Mouse (Mus musculus): ENCODE results near the gene G6pc3. TPM values are rescaled to one million over a fixed set of nuclear protein-coding genes. Genes with fewer than 3 reads are reported as not detected.
A peak's percentile ranks its signal among the peaks of the same experiment; 100 is the strongest.

Gene G6pc3
- total RNA-seq, 1 experiment = 14.2 TPM

DNA sequence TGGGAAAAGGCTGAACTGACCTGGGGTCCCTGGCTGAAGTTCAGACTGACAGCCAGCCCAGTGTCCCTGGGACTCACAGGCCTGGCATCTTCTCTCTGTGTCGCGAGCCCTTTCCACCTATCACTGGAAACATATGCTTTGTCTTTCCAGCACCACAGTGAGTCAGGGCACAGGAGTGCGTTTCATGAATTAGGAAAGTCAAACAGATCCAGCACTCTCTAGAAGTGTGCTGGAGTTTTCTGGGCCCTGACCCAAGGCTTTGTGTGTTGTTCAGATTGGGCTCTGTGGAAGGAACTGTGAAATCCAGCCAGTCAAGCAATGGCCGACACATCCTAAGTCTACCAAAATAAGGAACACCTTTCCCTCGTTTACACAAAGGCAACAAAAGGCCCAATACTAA, 35.8 kb downstream of the G6pc3 start:
- Histone ChIP-seq H3K27ac (ENCODE audit: insufficient read depth, low read depth, low read length, poor library complexity, severe bottlenecking) (no peak overlapping the region), H3K36me3 (ENCODE audit: control insufficient read depth, insufficient read depth, low read length, poor library complexity, severe bottlenecking) (peaks cover 4% of the 10 kb centered on the region; the same call in 1 of the 2 replicates), H3K9ac (ENCODE audit: insufficient read depth, low read depth, low read length, poor library complexity, severe bottlenecking) (no peak overlapping the region), H3K4me1 (ENCODE audit: control insufficient read depth in 2 of 2, insufficient read depth in 2 of 2, low read length in 2 of 2, poor library complexity in 1 of 2) (peaks cover 11 to 57% of the 10 kb centered on the region in 2 experiments; a peak in 3 of 4 replicates), H3K9me3 (ENCODE audit: control insufficient read depth, insufficient read depth, low read depth, low read length) (no peaks in the 10 kb centered on the region), H3K4me3 (ENCODE audit: insufficient read depth in 1 of 2, low read depth in 1 of 2, low read length in 2 of 2, poor library complexity in 1 of 2, severe bottlenecking in 1 of 2) (no peak overlapping the region)
- in situ Hi-C loops (cut with MboI; ENCODE audit: low sequenced_read_pairs in 2 of 2, unreplicated experiment in 2 of 2) = no loop called here
- TF ChIP-seq ZC3H11A (IDR thresholded peaks at IDR 0.05; ENCODE audit: borderline replicate concordance, low read depth, low read length) (no peak), MAFK (IDR thresholded peaks at IDR 0.05; ENCODE audit: insufficient read depth, low read depth, low read length) (no peak), ZNF384 (IDR thresholded peaks at IDR 0.05; ENCODE audit: low read depth, low read length) (no peak), HCFC1 (IDR thresholded peaks at IDR 0.05; ENCODE audit: borderline replicate concordance, insufficient read depth, low read length) (no peak), CHD2 (IDR thresholded peaks at IDR 0.05; ENCODE audit: low read depth, low read length) (no peak)
- no peak for DNase-seq (ENCODE audit: low read depth, low spot score)

- Histone ChIP-seq H3K9me3 (ENCODE audit: control insufficient read depth, insufficient read depth, low read depth, low read length) (no peaks in the 10 kb centered on the region), H3K4me3 (ENCODE audit: insufficient read depth in 1 of 2, low read depth in 1 of 2, low read length in 2 of 2, poor library complexity in 1 of 2, severe bottlenecking in 1 of 2) (no peak overlapping the region), H3K4me1 (ENCODE audit: control insufficient read depth in 2 of 2, insufficient read depth in 2 of 2, low read length in 2 of 2, poor library complexity in 1 of 2) (peaks cover 13 to 57% of the 10 kb centered on the region in 2 experiments; a peak in 3 of 4 replicates), H3K9ac (ENCODE audit: insufficient read depth, low read depth, low read length, poor library complexity, severe bottlenecking) (no peak overlapping the region), H3K36me3 (ENCODE audit: control insufficient read depth, insufficient read depth, low read length, poor library complexity, severe bottlenecking) (peaks cover 4% of the 10 kb centered on the region; the same call in 1 of the 2 replicates), H3K27ac (ENCODE audit: insufficient read depth, low read depth, low read length, poor library complexity, severe bottlenecking) (no peak overlapping the region)
- TF ChIP-seq HCFC1 (IDR thresholded peaks at IDR 0.05; ENCODE audit: borderline replicate concordance, insufficient read depth, low read length) = no peak
- no peak for TF ChIP-seq ZC3H11A (IDR thresholded peaks at IDR 0.05; ENCODE audit: borderline replicate concordance, low read depth, low read length)
- TF ChIP-seq CHD2 (IDR thresholded peaks at IDR 0.05; ENCODE audit: low read depth, low read length) = no peak
- in situ Hi-C loops (cut with MboI; ENCODE audit: low sequenced_read_pairs in 2 of 2, unreplicated experiment in 2 of 2) = no loop called here
- no peak for DNase-seq (ENCODE audit: low read depth, low spot score)
Observed at GRCm38 (mm10) chr11:102226067-102226978, 36.9 kb downstream of the G6pc3 start.

DNA sequence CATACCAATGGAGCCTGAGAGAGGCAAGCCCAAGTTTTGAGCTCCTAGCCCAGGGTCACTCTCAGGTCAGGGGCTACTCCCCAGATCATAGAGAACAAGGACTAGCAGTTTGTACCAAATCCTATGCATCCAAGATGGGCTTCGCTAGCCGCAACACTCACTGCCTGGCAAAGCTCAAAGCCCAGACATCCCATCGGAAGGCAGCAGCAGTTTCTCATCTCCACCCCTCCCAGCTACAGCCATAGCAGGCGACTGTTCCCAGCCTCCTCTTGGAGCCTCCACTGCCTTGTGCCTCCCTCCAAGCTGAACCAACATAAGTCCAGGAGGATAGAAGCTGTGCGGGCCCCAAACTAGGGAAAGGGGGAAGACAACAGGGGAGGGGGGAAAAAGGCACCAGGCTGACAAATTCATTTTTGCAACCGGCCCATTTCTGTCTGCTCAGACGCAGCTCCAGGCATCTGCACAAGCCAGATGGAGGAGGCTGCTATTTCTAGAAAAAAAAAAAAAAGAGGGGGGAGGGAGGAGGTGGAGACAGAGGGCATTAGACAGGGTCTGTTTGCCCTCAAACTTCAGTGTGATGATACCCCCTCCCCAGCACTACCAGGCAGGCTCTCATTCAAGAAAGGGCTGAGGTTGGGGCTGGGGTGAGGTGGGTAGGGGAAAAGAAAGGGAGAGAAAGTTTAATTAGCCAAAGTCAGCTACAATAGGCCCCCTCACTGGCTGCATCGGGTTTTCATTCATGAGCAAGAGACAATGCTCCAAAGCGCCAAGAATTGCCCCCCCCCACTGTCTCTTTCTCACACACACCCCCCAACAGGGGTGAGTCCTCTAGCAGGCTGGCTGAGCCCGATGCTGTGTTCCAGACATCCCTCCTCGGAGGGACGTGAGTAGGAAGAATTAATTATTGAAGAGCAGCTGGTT, 38.1 kb downstream of the G6pc3 start:
- Histone ChIP-seq H3K4me3 (ENCODE audit: insufficient read depth in 1 of 2, low read depth in 1 of 2, low read length in 2 of 2, poor library complexity in 1 of 2, severe bottlenecking in 1 of 2) (no peak overlapping the region), H3K36me3 (ENCODE audit: control insufficient read depth, insufficient read depth, low read length, poor library complexity, severe bottlenecking) (peaks cover 4% of the 10 kb centered on the region; the same call in 1 of the 2 replicates), H3K9me3 (ENCODE audit: control insufficient read depth, insufficient read depth, low read depth, low read length) (no peaks in the 10 kb centered on the region), H3K4me1 (ENCODE audit: control insufficient read depth in 2 of 2, insufficient read depth in 2 of 2, low read length in 2 of 2, poor library complexity in 1 of 2) (peaks cover 13 to 54% of the 10 kb centered on the region in 2 experiments; a peak in 3 of 4 replicates), H3K9ac (ENCODE audit: insufficient read depth, low read depth, low read length, poor library complexity, severe bottlenecking) (no peak overlapping the region), H3K27ac (ENCODE audit: insufficient read depth, low read depth, low read length, poor library complexity, severe bottlenecking) (no peak overlapping the region)
- in situ Hi-C loops (cut with MboI; ENCODE audit: low sequenced_read_pairs in 2 of 2, unreplicated experiment in 2 of 2) = no loop called here
- TF ChIP-seq ZNF384 (IDR thresholded peaks at IDR 0.05; ENCODE audit: low read depth, low read length) (0 out of 2 replicates have a peak, but pooled peaks have one; percentile 49), MAFK (IDR thresholded peaks at IDR 0.05; ENCODE audit: insufficient read depth, low read depth, low read length) (no peak)
- no peak for DNase-seq (ENCODE audit: low read depth, low spot score)

DNA sequence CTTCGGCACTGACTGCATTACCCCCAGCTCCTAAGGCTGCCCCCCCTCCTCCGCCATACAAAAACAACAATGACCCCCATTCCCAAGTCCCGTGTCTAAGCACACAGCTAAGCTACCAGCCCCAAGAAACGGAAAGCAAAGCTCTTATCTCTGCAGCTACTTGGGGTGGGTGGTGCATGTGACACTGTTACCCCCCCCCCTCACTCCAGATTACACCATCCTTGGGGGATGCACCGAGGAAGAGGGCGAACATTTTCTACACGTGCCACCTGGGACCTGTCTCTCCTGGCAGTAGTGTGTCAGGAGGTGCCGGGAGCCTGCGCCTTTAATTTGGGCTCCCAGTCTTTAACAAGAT, 38.7 kb downstream of the G6pc3 start:
- H3K27ac ChIP-seq (ENCODE audit: insufficient read depth, low read depth, low read length, poor library complexity, severe bottlenecking) = no peak overlapping the region
- H3K4me3 ChIP-seq (ENCODE audit: insufficient read depth in 1 of 2, low read depth in 1 of 2, low read length in 2 of 2, poor library complexity in 1 of 2, severe bottlenecking in 1 of 2) = no peak overlapping the region
- no peaks in the 10 kb centered on the region for H3K36me3 ChIP-seq (ENCODE audit: control insufficient read depth, insufficient read depth, low read length, poor library complexity, severe bottlenecking)
- in situ Hi-C loops (cut with MboI; ENCODE audit: low sequenced_read_pairs in 2 of 2, unreplicated experiment in 2 of 2) = no loop called here
- peaks cover 13 to 51% of the 10 kb centered on the region in 2 experiments; a peak in 3 of 4 replicates for H3K4me1 ChIP-seq (ENCODE audit: control insufficient read depth in 2 of 2, insufficient read depth in 2 of 2, low read length in 2 of 2, poor library complexity in 1 of 2)
- TF ChIP-seq CHD2 (IDR thresholded peaks at IDR 0.05; ENCODE audit: low read depth, low read length) (no peak), ZC3H11A (IDR thresholded peaks at IDR 0.05; ENCODE audit: borderline replicate concordance, low read depth, low read length) (no peak), HCFC1 (IDR thresholded peaks at IDR 0.05; ENCODE audit: borderline replicate concordance, insufficient read depth, low read length) (no peak), MAFK (IDR thresholded peaks at IDR 0.05; ENCODE audit: insufficient read depth, low read depth, low read length) (no peak), ZNF384 (IDR thresholded peaks at IDR 0.05; ENCODE audit: low read depth, low read length) (no peak)
- no peak for DNase-seq (ENCODE audit: low read depth, low spot score)
- no peaks in the 10 kb centered on the region for H3K9me3 ChIP-seq (ENCODE audit: control insufficient read depth, insufficient read depth, low read depth, low read length)
- H3K9ac ChIP-seq (ENCODE audit: insufficient read depth, low read depth, low read length, poor library complexity, severe bottlenecking) = no peak overlapping the region
